Mouse (Mus musculus) forebrain, embryonic 16.5 days (tissue): Measurements from ENCODE around the gene Zfp943. TPM values are rescaled to one million over a fixed set of nuclear protein-coding genes. Genes with fewer than 3 reads are reported as not detected.

Experiments used
- polyA plus RNA-seq: library from polyadenylated mRNA; unstranded; fragments of >200 nt; fragmentation: Nextera tagmentation; extraction: Ambion mirVana; gene quantifications from 2 replicates; pipeline ENCODE4 v1.2.1, GENCODE M21; 2015

Gene Zfp943
- polyA plus RNA-seq, 1 experiment from 2014 or later: 23.3 TPM

Other genes starting within 250 kb of the Zfp943 start
- 10.5 and 11.1 TPM in 2 replicates for gene Zfp229, start 231.8 kb upstream of the Zfp943 start, polyA plus RNA-seq
- gene Zfp820, start 116.8 kb upstream of the Zfp943 start, polyA plus RNA-seq: 2.0 and 2.9 TPM in 2 replicates
- gene Zfp995, start 52.6 kb upstream of the Zfp943 start, polyA plus RNA-seq: 15.0 and 15.6 TPM in 2 replicates
- gene Zfp942, start 88 bp upstream of the Zfp943 start, polyA plus RNA-seq: 27.1 and 27.5 TPM in 2 replicates
- gene Zfp947, start 203.6 kb downstream of the Zfp943 start, polyA plus RNA-seq: 1.9 and 2.0 TPM in 2 replicates